Mouse (Mus musculus) gastrocnemius, postnatal 10 days (tissue): ENCODE results near the gene Syncrip. TPM values are rescaled to one million over a fixed set of nuclear protein-coding genes. Genes with fewer than 3 reads are reported as not detected.

ENCODE experiments used
- total RNA-seq, 2 experiments: library from RNA; stranded (reverse); gene quantifications; 2 replicates each; pipeline ENCODE4 v1.2.3; 2021

The Syncrip gene
- total RNA-seq, 2 experiments from 2014 or later, result 65.8 to 77.3 TPM

Other genes with a start within 250 kb of the Syncrip start
- 1 to 10 TPM; 7.2 to 8.4 TPM for gene Nt5e, start 155.4 kb downstream of the Syncrip start, total RNA-seq
- gene Snx14, start 43.6 kb downstream of the Syncrip start, total RNA-seq, result 10 to 100 TPM; 17.3 to 19.7 TPM
- not detected for gene Gm20537, start 26.0 kb downstream of the Syncrip start, total RNA-seq
- gene Zfp949, start 65.4 kb upstream of the Syncrip start, total RNA-seq, result 1 to 10 TPM; 6.4 to 7.1 TPM
- not detected for gene Trim43a, start 98.3 kb upstream of the Syncrip start, total RNA-seq
- 10 to 100 TPM; 14.3 to 17.3 TPM for gene Mthfsl, start 237.7 kb upstream of the Syncrip start, total RNA-seq
- under 1 TPM in 1 of 2 experiments, not detected in 1; 0.35 TPM for gene Bcl2a1d, start 249.3 kb upstream of the Syncrip start, total RNA-seq